Mouse (Mus musculus) heart, postnatal 4 days (tissue): ENCODE measurements around the gene Spata17. TPM values are rescaled to one million over a fixed set of nuclear protein-coding genes. Genes with fewer than 3 reads are reported as not detected.
"Not testable (repeated sequence)": the region's sequence is repeated elsewhere in the genome, so short reads cannot be mapped to it uniquely, and the experiment has no call there.

ENCODE experiments used
- DNase-seq: peaks from one replicate; pipeline ENCODE4 v3.0.0; 2021
- total RNA-seq, 2 experiments: library from RNA; stranded (reverse); gene quantifications; 2 replicates each; pipeline ENCODE4 v1.2.3; 2021

Gene Spata17
- total RNA-seq, 2 experiments from 2014 or later, result 0.27 to 0.43 TPM

GRCm38 (mm10) chr1:187170361-187170760 is 44.9 kb downstream of the Spata17 start:
- DNase-seq, result no peak

- DNase-seq, result no peak
Measured at GRCm38 (mm10) chr1:187169646-187170045, 45.6 kb downstream of the Spata17 start.

GRCm38 (mm10) chr1:187163571-187163970 is 51.7 kb downstream of the Spata17 start:
- no peak for DNase-seq

- no peak for DNase-seq
Measured at GRCm38 (mm10) chr1:187155658-187156057, 59.6 kb downstream of the Spata17 start.

GRCm38 (mm10) chr1:187153681-187154080 is 61.6 kb downstream of the Spata17 start:
- DNase-seq, result no peak

- DNase-seq, result no peak
Measured at GRCm38 (mm10) chr1:187152571-187152970, 62.7 kb downstream of the Spata17 start.

- DNase-seq, result no peak
Measured at GRCm38 (mm10) chr1:187142984-187143383, 72.3 kb downstream of the Spata17 start.

- DNase-seq, result peak; percentile 62
Measured at GRCm38 (mm10) chr1:187137426-187137825, 77.8 kb downstream of the Spata17 start.

- DNase-seq, result no peak
Measured at GRCm38 (mm10) chr1:187135887-187136286, 79.4 kb downstream of the Spata17 start.

GRCm38 (mm10) chr1:187133841-187134240 is 81.4 kb downstream of the Spata17 start:
- no peak for DNase-seq

GRCm38 (mm10) chr1:187132348-187132747 is 82.9 kb downstream of the Spata17 start:
- DNase-seq, result no peak

GRCm38 (mm10) chr1:187127548-187127947 is 87.7 kb downstream of the Spata17 start:
- DNase-seq, result not testable (repeated sequence)

GRCm38 (mm10) chr1:187125733-187126132 is 89.5 kb downstream of the Spata17 start:
- no peak for DNase-seq

GRCm38 (mm10) chr1:187124967-187125366 is 90.3 kb downstream of the Spata17 start:
- no peak for DNase-seq

- no peak for DNase-seq
Measured at GRCm38 (mm10) chr1:187119300-187119699, 96.0 kb downstream of the Spata17 start.

GRCm38 (mm10) chr1:187118108-187118507 is 97.2 kb downstream of the Spata17 start:
- DNase-seq, result peak; percentile 36

GRCm38 (mm10) chr1:187113716-187114115 is 101.5 kb downstream of the Spata17 start:
- no peak for DNase-seq

GRCm38 (mm10) chr1:187102130-187102529 is 113.1 kb downstream of the Spata17 start:
- no peak for DNase-seq

- DNase-seq, result no peak
Measured at GRCm38 (mm10) chr1:187101202-187101601, 114.1 kb downstream of the Spata17 start.

GRCm38 (mm10) chr1:187100624-187101023 is 114.6 kb downstream of the Spata17 start:
- DNase-seq, result no peak

- no peak for DNase-seq
Measured at GRCm38 (mm10) chr1:187098285-187098684, 117.0 kb downstream of the Spata17 start.

- no peak for DNase-seq
Measured at GRCm38 (mm10) chr1:187092546-187092945, 122.7 kb downstream of the Spata17 start.

GRCm38 (mm10) chr1:187088660-187089395 is 126.4 kb downstream of the Spata17 start:
- no peak for DNase-seq

- no peak for DNase-seq
Measured at GRCm38 (mm10) chr1:187086027-187086426, 129.2 kb downstream of the Spata17 start.

- no peak for DNase-seq
Measured at GRCm38 (mm10) chr1:187077352-187077751, 137.9 kb downstream of the Spata17 start.
